Mouse (Mus musculus): ENCODE measurements around the gene Gm10230.
"Not testable (repeated sequence)": the region's sequence is repeated elsewhere in the genome, so short reads cannot be mapped to it uniquely, and the experiment has no call there.

Gm10230 gene

GRCm38 (mm10) chrX:27494782-27495181 is at the start of gene Gm10230:
Gene Gm10230 (minus strand): TSS chrX:27494882.
- not testable (repeated sequence) for DNase-seq

Measured in spleen, adult 18-20 months (tissue).